Mouse (Mus musculus): Measurements from ENCODE around the gene Them5. TPM values are rescaled to one million over a fixed set of nuclear protein-coding genes. Genes with fewer than 3 reads are reported as not detected.

The Them5 gene
- total and polyA plus RNA-seq, 3 experiments, result 0.11 TPM; not detected in 2

- H3K4me1 ChIP-seq (ENCODE audit: insufficient read depth, low read depth, low read length), result peaks cover 3% of the 10 kb centered on the region; the same call in 1 of the 2 replicates
- H3K4me3 ChIP-seq (ENCODE audit: low read depth, low read length), result no peak overlapping the region
- H3K36me3 ChIP-seq (replicated peaks), result no peaks in the 10 kb centered on the region
- H3K9me3 ChIP-seq (replicated peaks), result peaks cover 10% of the 10 kb centered on the region
- ATAC-seq (ENCODE audit: extremely low read depth, insufficient number of reproducible peaks, low FRiP score, poor library complexity, severe bottlenecking), result no peak
- TF ChIP-seq GATA1 (IDR thresholded peaks at IDR 0.05; ENCODE audit: borderline replicate concordance, low read length) (no peak), GATA2 (IDR thresholded peaks at IDR 0.05; ENCODE audit: borderline replicate concordance, low read depth, low read length) (no peak), TAL1 (conservative IDR thresholded peaks at IDR 0.05; ENCODE audit: low read depth, low read length) (no peak), POLR2AphosphoS5 (IDR thresholded peaks at IDR 0.05; ENCODE audit: insufficient replicate concordance, low read depth, low read length) (no peak), CTCF (IDR thresholded peaks at IDR 0.05; ENCODE audit: low read depth, low read length) (no peak)
- peaks cover 11% of the 10 kb centered on the region for H3K27me3 ChIP-seq (ENCODE audit: insufficient read depth, low read length)
- no peak for DNase-seq (ENCODE audit: low spot score)
These were observed 25.6 kb downstream of the Them5 start for GRCm38 (mm10) chr3:94367511-94367910.

GRCm38 (mm10) chr3:94368631-94369030 lies 26.7 kb downstream of the Them5 start:
- Histone ChIP-seq H3K4me3 (ENCODE audit: low read depth, low read length) (no peak overlapping the region), H3K36me3 (replicated peaks) (no peaks in the 10 kb centered on the region), H3K9me3 (replicated peaks) (peaks cover 7% of the 10 kb centered on the region), H3K4me1 (ENCODE audit: insufficient read depth, low read depth, low read length) (peaks cover 4% of the 10 kb centered on the region), H3K27me3 (ENCODE audit: insufficient read depth, low read length) (peaks cover 17% of the 10 kb centered on the region)
- DNase-seq (ENCODE audit: low spot score) (no peak), ATAC-seq (ENCODE audit: extremely low read depth, insufficient number of reproducible peaks, low FRiP score, poor library complexity, severe bottlenecking) (no peak)
- TF ChIP-seq GATA1 (IDR thresholded peaks at IDR 0.05; ENCODE audit: borderline replicate concordance, low read length) (no peak), GATA2 (IDR thresholded peaks at IDR 0.05; ENCODE audit: borderline replicate concordance, low read depth, low read length) (no peak), TAL1 (conservative IDR thresholded peaks at IDR 0.05; ENCODE audit: low read depth, low read length) (no peak), CTCF (IDR thresholded peaks at IDR 0.05; ENCODE audit: low read depth, low read length) (no peak), POLR2AphosphoS5 (IDR thresholded peaks at IDR 0.05; ENCODE audit: insufficient replicate concordance, low read depth, low read length) (no peak)

GRCm38 (mm10) chr3:94369709-94370108 lies 27.8 kb downstream of the Them5 start:
- no peak for TF ChIP-seq POLR2AphosphoS5 (IDR thresholded peaks at IDR 0.05; ENCODE audit: insufficient replicate concordance, low read depth, low read length)
- Histone ChIP-seq H3K4me1 (ENCODE audit: insufficient read depth, low read depth, low read length) (peaks cover 6% of the 10 kb centered on the region; the same call in 1 of the 2 replicates), H3K9me3 (replicated peaks) (no peaks in the 10 kb centered on the region), H3K4me3 (ENCODE audit: low read depth, low read length) (no peak overlapping the region), H3K36me3 (replicated peaks) (no peaks in the 10 kb centered on the region), H3K27me3 (ENCODE audit: insufficient read depth, low read length) (peaks cover 25% of the 10 kb centered on the region)
- no peak for ATAC-seq (ENCODE audit: extremely low read depth, insufficient number of reproducible peaks, low FRiP score, poor library complexity, severe bottlenecking)
- no peak for DNase-seq (ENCODE audit: low spot score)

- DNase-seq (ENCODE audit: low spot score) (no peak), ATAC-seq (ENCODE audit: extremely low read depth, insufficient number of reproducible peaks, low FRiP score, poor library complexity, severe bottlenecking) (no peak)
These were observed 29.7 kb downstream of the Them5 start for GRCm38 (mm10) chr3:94371637-94372036.

GRCm38 (mm10) chr3:94372038-94372437 lies 30.1 kb downstream of the Them5 start:
- Histone ChIP-seq H3K36me3 (replicated peaks) (no peaks in the 10 kb centered on the region), H3K4me1 (ENCODE audit: insufficient read depth, low read depth, low read length) (peaks cover 6% of the 10 kb centered on the region; the same call in 1 of the 2 replicates), H3K9me3 (replicated peaks) (no peaks in the 10 kb centered on the region), H3K4me3 (ENCODE audit: low read depth, low read length) (no peak overlapping the region), H3K27me3 (ENCODE audit: insufficient read depth, low read length) (peaks cover 36% of the 10 kb centered on the region)
- DNase-seq (ENCODE audit: low spot score) (no peak), ATAC-seq (ENCODE audit: extremely low read depth, insufficient number of reproducible peaks, low FRiP score, poor library complexity, severe bottlenecking) (no peak)
- TF ChIP-seq TAL1 (conservative IDR thresholded peaks at IDR 0.05; ENCODE audit: low read depth, low read length) (no peak), GATA1 (IDR thresholded peaks at IDR 0.05; ENCODE audit: borderline replicate concordance, low read length) (no peak), CTCF (IDR thresholded peaks at IDR 0.05; ENCODE audit: low read depth, low read length) (no peak), GATA2 (IDR thresholded peaks at IDR 0.05; ENCODE audit: borderline replicate concordance, low read depth, low read length) (no peak), POLR2AphosphoS5 (IDR thresholded peaks at IDR 0.05; ENCODE audit: insufficient replicate concordance, low read depth, low read length) (no peak)

More at GRCm38 (mm10) chr3:94371637-94372036, 29.7 kb downstream of the Them5 start:
- no peak for TF ChIP-seq GATA2 (IDR thresholded peaks at IDR 0.05; ENCODE audit: borderline replicate concordance, low read depth, low read length)
- no peak for TF ChIP-seq POLR2AphosphoS5 (IDR thresholded peaks at IDR 0.05; ENCODE audit: insufficient replicate concordance, low read depth, low read length)
- TF ChIP-seq TAL1 (conservative IDR thresholded peaks at IDR 0.05; ENCODE audit: low read depth, low read length), result no peak
- no peak overlapping the region for H3K4me3 ChIP-seq (ENCODE audit: low read depth, low read length)
- peaks cover 32% of the 10 kb centered on the region for H3K27me3 ChIP-seq (ENCODE audit: insufficient read depth, low read length)
- no peaks in the 10 kb centered on the region for H3K9me3 ChIP-seq (replicated peaks)
- no peaks in the 10 kb centered on the region for H3K36me3 ChIP-seq (replicated peaks)
- H3K4me1 ChIP-seq (ENCODE audit: insufficient read depth, low read depth, low read length), result peaks cover 6% of the 10 kb centered on the region; the same call in 1 of the 2 replicates

GRCm38 (mm10) chr3:94372641-94373040 lies 30.7 kb downstream of the Them5 start, which contains the start of gene Rorc:
Gene Rorc, plus strand, starts transcription at chr3:94372794.
- peaks cover 42% of the 10 kb centered on the region for H3K27me3 ChIP-seq (ENCODE audit: insufficient read depth, low read length)
- no peak within 1 kb of the TSS for H3K4me3 ChIP-seq (ENCODE audit: low read depth, low read length)

GRCm38 (mm10) chr3:94373090-94373489 lies 31.2 kb downstream of the Them5 start:
- TF ChIP-seq GATA1 (IDR thresholded peaks at IDR 0.05; ENCODE audit: borderline replicate concordance, low read length) (no peak), GATA2 (IDR thresholded peaks at IDR 0.05; ENCODE audit: borderline replicate concordance, low read depth, low read length) (no peak), CTCF (IDR thresholded peaks at IDR 0.05; ENCODE audit: low read depth, low read length) (no peak), POLR2AphosphoS5 (IDR thresholded peaks at IDR 0.05; ENCODE audit: insufficient replicate concordance, low read depth, low read length) (no peak), TAL1 (conservative IDR thresholded peaks at IDR 0.05; ENCODE audit: low read depth, low read length) (no peak)
- ATAC-seq (ENCODE audit: extremely low read depth, insufficient number of reproducible peaks, low FRiP score, poor library complexity, severe bottlenecking), result no peak
- peaks cover 42% of the 10 kb centered on the region for H3K27me3 ChIP-seq (ENCODE audit: insufficient read depth, low read length)
- H3K4me3 ChIP-seq (ENCODE audit: low read depth, low read length), result no peak overlapping the region
- H3K9me3 ChIP-seq (replicated peaks), result no peaks in the 10 kb centered on the region
- H3K4me1 ChIP-seq (ENCODE audit: insufficient read depth, low read depth, low read length), result peaks cover 6% of the 10 kb centered on the region; the same call in 1 of the 2 replicates
- H3K36me3 ChIP-seq (replicated peaks), result no peaks in the 10 kb centered on the region
- DNase-seq (ENCODE audit: low spot score), result no peak

More at GRCm38 (mm10) chr3:94372641-94373040, 30.7 kb downstream of the Them5 start, which contains the start of gene Rorc:
- DNase-seq (ENCODE audit: low spot score) (no peak), ATAC-seq (ENCODE audit: extremely low read depth, insufficient number of reproducible peaks, low FRiP score, poor library complexity, severe bottlenecking) (no peak)
- H3K36me3 ChIP-seq (replicated peaks), result no peaks in the 10 kb centered on the region
- TF ChIP-seq POLR2AphosphoS5 (IDR thresholded peaks at IDR 0.05; ENCODE audit: insufficient replicate concordance, low read depth, low read length), result no peak
- TF ChIP-seq TAL1 (conservative IDR thresholded peaks at IDR 0.05; ENCODE audit: low read depth, low read length), result no peak
- TF ChIP-seq GATA2 (IDR thresholded peaks at IDR 0.05; ENCODE audit: borderline replicate concordance, low read depth, low read length), result no peak
- peaks cover 6% of the 10 kb centered on the region; the same call in 1 of the 2 replicates for H3K4me1 ChIP-seq (ENCODE audit: insufficient read depth, low read depth, low read length)
- no peaks in the 10 kb centered on the region for H3K9me3 ChIP-seq (replicated peaks)
